Mouse (Mus musculus): ENCODE data around the gene Pabpc6. TPM values are rescaled to one million over a fixed set of nuclear protein-coding genes. Genes with fewer than 3 reads are reported as not detected.

The Pabpc6 gene
- not detected in 2 replicates for polyA plus RNA-seq (2014; fragmentation: Nextera tagmentation; extraction: Ambion mirVana)

DNA sequence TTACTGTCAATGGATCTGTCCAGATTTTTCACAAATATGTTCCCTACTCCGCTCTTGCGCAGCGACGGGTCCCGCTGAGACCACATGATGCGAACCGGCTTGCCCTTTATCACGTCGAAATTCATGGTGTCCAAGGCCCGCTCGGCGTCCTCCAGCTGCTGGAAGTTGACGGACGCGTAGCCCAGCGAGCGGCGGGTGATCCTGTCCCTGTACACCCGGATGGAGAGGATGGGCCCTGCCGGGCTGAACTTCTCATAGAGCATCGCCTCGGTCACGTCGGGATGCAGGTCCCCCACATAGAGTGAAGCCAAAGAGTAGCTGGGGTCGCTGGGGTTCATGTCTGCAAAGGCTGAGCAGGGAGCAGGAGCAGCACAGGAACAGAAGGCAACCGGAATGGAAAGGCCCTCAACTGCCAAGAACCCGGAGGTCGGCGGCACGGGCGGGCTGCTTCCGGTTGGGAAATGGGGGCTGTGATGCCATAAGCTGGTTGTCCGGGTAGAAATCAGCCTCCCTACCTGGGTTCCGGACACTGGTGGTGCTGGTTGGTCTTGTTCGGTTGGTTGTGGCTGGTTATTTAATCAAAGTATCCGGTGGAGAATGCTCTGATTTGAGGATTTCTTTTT is at the start of gene Pabpc6:
Gene Pabpc6, minus strand, starts transcription at position 435 of the 623 bp plus-strand sequence.
- WGBS: 93% methylated on average over 36 of the region's 36 CpGs
- no peak within 1 kb of the TSS for H3K9ac ChIP-seq (ENCODE audit: low read length)
- H3K4me1 ChIP-seq (ENCODE audit: control insufficient read depth, insufficient read depth, low read length): no peaks in the 10 kb centered on the region
- no peaks in the 10 kb centered on the region for H3K36me3 ChIP-seq (ENCODE audit: control insufficient read depth, insufficient read depth, low read length)
- no peak for ATAC-seq (ENCODE audit: insufficient read depth, low FRiP score, low TSS enrichment)
- no peaks in the 10 kb centered on the region for H3K9me3 ChIP-seq (ENCODE audit: control insufficient read depth, low read length)
- no peaks in the 10 kb centered on the region for H3K27me3 ChIP-seq (ENCODE audit: control insufficient read depth, insufficient read depth, low read length)
- H3K4me2 ChIP-seq (ENCODE audit: low read depth): no peak within 1 kb of the TSS
- no peak within 1 kb of the TSS for H3K4me3 ChIP-seq (ENCODE audit: low read depth, low read length)
- no peak for DNase-seq (ENCODE audit: low spot score)
- no peak within 1 kb of the TSS for H3K27ac ChIP-seq (ENCODE audit: low read depth, low read length)

- Histone ChIP-seq H3K27ac (ENCODE audit: low read depth, low read length) (no peak overlapping the region), H3K9me3 (ENCODE audit: control insufficient read depth, low read length) (no peaks in the 10 kb centered on the region), H3K9ac (ENCODE audit: low read length) (no peak overlapping the region), H3K27me3 (ENCODE audit: control insufficient read depth, insufficient read depth, low read length) (no peaks in the 10 kb centered on the region), H3K4me3 (ENCODE audit: low read depth, low read length) (no peak overlapping the region), H3K4me1 (ENCODE audit: control insufficient read depth, insufficient read depth, low read length) (no peaks in the 10 kb centered on the region), H3K36me3 (ENCODE audit: control insufficient read depth, insufficient read depth, low read length) (no peaks in the 10 kb centered on the region), H3K4me2 (ENCODE audit: low read depth) (no peak overlapping the region)
- WGBS: 92% methylated on average over 6 of the region's 6 CpGs
- ATAC-seq (ENCODE audit: insufficient read depth, low FRiP score, low TSS enrichment) (no peak), DNase-seq (ENCODE audit: low spot score) (no peak)
Measured at GRCm38 (mm10) chr17:9710910-9711309, 41.4 kb upstream of the Pabpc6 start.

- no peak for ATAC-seq (ENCODE audit: insufficient read depth, low FRiP score, low TSS enrichment)
- no peak for DNase-seq (ENCODE audit: low spot score)
- Histone ChIP-seq H3K9me3 (ENCODE audit: control insufficient read depth, low read length) (no peaks in the 10 kb centered on the region), H3K27me3 (ENCODE audit: control insufficient read depth, insufficient read depth, low read length) (no peaks in the 10 kb centered on the region), H3K4me3 (ENCODE audit: low read depth, low read length) (no peak overlapping the region), H3K27ac (ENCODE audit: low read depth, low read length) (no peak overlapping the region), H3K4me2 (ENCODE audit: low read depth) (no peak overlapping the region), H3K4me1 (ENCODE audit: control insufficient read depth, insufficient read depth, low read length) (no peaks in the 10 kb centered on the region), H3K36me3 (ENCODE audit: control insufficient read depth, insufficient read depth, low read length) (no peaks in the 10 kb centered on the region), H3K9ac (ENCODE audit: low read length) (no peak overlapping the region)
- WGBS: 93% methylated on average over 3 of the region's 3 CpGs
Measured at GRCm38 (mm10) chr17:9708888-9709287, 39.4 kb upstream of the Pabpc6 start.

GRCm38 (mm10) chr17:9707356-9707755 is 37.8 kb upstream of the Pabpc6 start:
- H3K9ac ChIP-seq (ENCODE audit: low read length): no peak overlapping the region
- DNase-seq (ENCODE audit: low spot score): no peak
- no peak overlapping the region for H3K4me3 ChIP-seq (ENCODE audit: low read depth, low read length)
- H3K9me3 ChIP-seq (ENCODE audit: control insufficient read depth, low read length): no peaks in the 10 kb centered on the region
- ATAC-seq (ENCODE audit: insufficient read depth, low FRiP score, low TSS enrichment): no peak
- H3K27ac ChIP-seq (ENCODE audit: low read depth, low read length): no peak overlapping the region
- no peaks in the 10 kb centered on the region for H3K27me3 ChIP-seq (ENCODE audit: control insufficient read depth, insufficient read depth, low read length)
- H3K4me1 ChIP-seq (ENCODE audit: control insufficient read depth, insufficient read depth, low read length): no peaks in the 10 kb centered on the region
- no peaks in the 10 kb centered on the region for H3K36me3 ChIP-seq (ENCODE audit: control insufficient read depth, insufficient read depth, low read length)
- H3K4me2 ChIP-seq (ENCODE audit: low read depth): no peak overlapping the region
- 88% methylated on average over 1 of the region's 1 CpGs for WGBS

DNA sequence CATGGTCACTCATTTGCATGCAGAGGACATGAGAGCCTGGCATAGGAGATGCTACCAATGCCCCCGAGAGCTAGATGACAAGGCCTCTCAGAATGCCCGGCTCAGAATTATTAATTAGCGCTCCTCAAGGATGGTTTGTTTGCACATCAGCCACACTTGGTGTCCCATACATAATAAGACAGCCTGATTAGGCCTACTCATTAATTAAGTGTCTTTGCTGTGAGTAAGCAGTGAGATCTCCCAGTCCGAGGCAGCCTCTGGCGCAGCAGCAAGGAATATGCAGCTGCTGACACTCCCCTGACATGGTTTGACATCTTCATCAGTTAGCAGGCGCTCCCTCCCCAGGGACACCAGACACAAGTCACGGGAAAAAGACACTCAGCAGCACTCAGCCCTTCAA is 28.2 kb upstream of the Pabpc6 start:
- Histone ChIP-seq H3K36me3 (ENCODE audit: control insufficient read depth, insufficient read depth, low read length) (no peaks in the 10 kb centered on the region), H3K9me3 (ENCODE audit: control insufficient read depth, low read length) (no peaks in the 10 kb centered on the region), H3K4me2 (ENCODE audit: low read depth) (no peak overlapping the region), H3K9ac (ENCODE audit: low read length) (no peak overlapping the region), H3K4me1 (ENCODE audit: control insufficient read depth, insufficient read depth, low read length) (no peaks in the 10 kb centered on the region), H3K27me3 (ENCODE audit: control insufficient read depth, insufficient read depth, low read length) (no peaks in the 10 kb centered on the region), H3K27ac (ENCODE audit: low read depth, low read length) (no peak overlapping the region), H3K4me3 (ENCODE audit: low read depth, low read length) (no peak overlapping the region)
- no peak for DNase-seq (ENCODE audit: low spot score)
- ATAC-seq (ENCODE audit: insufficient read depth, low FRiP score, low TSS enrichment): no peak
- 76% methylated on average over 7 of the region's 7 CpGs for WGBS

GRCm38 (mm10) chr17:9691251-9691650 is 21.7 kb upstream of the Pabpc6 start:
- no peak overlapping the region for H3K27ac ChIP-seq (ENCODE audit: low read depth, low read length)
- no peak for DNase-seq (ENCODE audit: low spot score)
- H3K36me3 ChIP-seq (ENCODE audit: control insufficient read depth, insufficient read depth, low read length): no peaks in the 10 kb centered on the region
- 82% methylated on average over 4 of the region's 4 CpGs for WGBS
- no peaks in the 10 kb centered on the region for H3K27me3 ChIP-seq (ENCODE audit: control insufficient read depth, insufficient read depth, low read length)
- no peak overlapping the region for H3K9ac ChIP-seq (ENCODE audit: low read length)
- H3K9me3 ChIP-seq (ENCODE audit: control insufficient read depth, low read length): no peaks in the 10 kb centered on the region
- ATAC-seq (ENCODE audit: insufficient read depth, low FRiP score, low TSS enrichment): no peak
- no peak overlapping the region for H3K4me3 ChIP-seq (ENCODE audit: low read depth, low read length)
- no peaks in the 10 kb centered on the region for H3K4me1 ChIP-seq (ENCODE audit: control insufficient read depth, insufficient read depth, low read length)
- no peak overlapping the region for H3K4me2 ChIP-seq (ENCODE audit: low read depth)

GRCm38 (mm10) chr17:9683539-9684155 is 14.1 kb upstream of the Pabpc6 start:
- DNase-seq (ENCODE audit: low spot score) (no peak), ATAC-seq (ENCODE audit: insufficient read depth, low FRiP score, low TSS enrichment) (no peak)
- H3K9me3 ChIP-seq (ENCODE audit: control insufficient read depth, low read length): no peaks in the 10 kb centered on the region
- no peak overlapping the region for H3K4me2 ChIP-seq (ENCODE audit: low read depth)
- no peak overlapping the region for H3K27ac ChIP-seq (ENCODE audit: low read depth, low read length)
- H3K27me3 ChIP-seq (ENCODE audit: control insufficient read depth, insufficient read depth, low read length): no peaks in the 10 kb centered on the region
- WGBS: 73% methylated on average over 4 of the region's 4 CpGs
- H3K36me3 ChIP-seq (ENCODE audit: control insufficient read depth, insufficient read depth, low read length): no peaks in the 10 kb centered on the region
- peaks cover 3% of the 10 kb centered on the region; the same call in 1 of the 2 replicates for H3K4me1 ChIP-seq (ENCODE audit: control insufficient read depth, insufficient read depth, low read length)
- H3K4me3 ChIP-seq (ENCODE audit: low read depth, low read length): no peak overlapping the region
- H3K9ac ChIP-seq (ENCODE audit: low read length): no peak overlapping the region

DNA sequence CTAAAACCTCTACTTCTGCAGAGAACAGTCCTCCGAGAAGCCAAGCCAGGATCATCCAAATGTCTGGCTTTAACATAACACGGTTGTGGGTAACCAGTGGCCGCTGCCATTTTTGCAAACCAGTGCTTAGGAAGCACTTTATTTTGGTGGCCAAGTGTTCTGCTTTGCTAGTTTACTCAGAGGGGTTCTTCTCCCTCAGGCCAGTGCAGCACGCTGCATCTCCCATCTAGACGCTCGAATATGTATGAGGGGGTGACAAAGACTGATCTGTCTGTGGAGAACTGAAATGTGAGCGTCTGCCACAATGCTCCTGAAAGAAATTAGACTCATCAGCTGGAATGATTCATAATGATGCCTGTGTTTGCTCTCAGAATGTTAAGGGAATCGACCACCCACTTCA is 11.2 kb upstream of the Pabpc6 start:
- H3K36me3 ChIP-seq (ENCODE audit: control insufficient read depth, insufficient read depth, low read length): no peaks in the 10 kb centered on the region
- no peak overlapping the region for H3K9ac ChIP-seq (ENCODE audit: low read length)
- 48% methylated on average over 8 of the region's 8 CpGs for whole genome bisulfite sequencing
- no peaks in the 10 kb centered on the region for H3K9me3 ChIP-seq (ENCODE audit: control insufficient read depth, low read length)
- peaks cover 3% of the 10 kb centered on the region; the same call in 1 of the 2 replicates for H3K4me1 ChIP-seq (ENCODE audit: control insufficient read depth, insufficient read depth, low read length)
- no peak overlapping the region for H3K4me2 ChIP-seq (ENCODE audit: low read depth)
- H3K27me3 ChIP-seq (ENCODE audit: control insufficient read depth, insufficient read depth, low read length): no peaks in the 10 kb centered on the region
- H3K4me3 ChIP-seq (ENCODE audit: low read depth, low read length): no peak overlapping the region
- no peak for ATAC-seq (ENCODE audit: insufficient read depth, low FRiP score, low TSS enrichment)
- peak; percentile 28 for DNase-seq (ENCODE audit: low spot score)
- 0 out of 2 replicates have a peak overlapping the region, but pooled peaks have one; percentile 11 for H3K27ac ChIP-seq (ENCODE audit: low read depth, low read length)

- no peaks in the 10 kb centered on the region for H3K27me3 ChIP-seq (ENCODE audit: control insufficient read depth, insufficient read depth, low read length)
Measured at GRCm38 (mm10) chr17:9675175-9675789, 5.8 kb upstream of the Pabpc6 start.

More at GRCm38 (mm10) chr17:9675175-9675789, 5.8 kb upstream of the Pabpc6 start:
- DNase-seq (ENCODE audit: low spot score): no peak
- no peaks in the 10 kb centered on the region for H3K4me1 ChIP-seq (ENCODE audit: control insufficient read depth, insufficient read depth, low read length)
- H3K9ac ChIP-seq (ENCODE audit: low read length): no peak overlapping the region
- no peaks in the 10 kb centered on the region for H3K9me3 ChIP-seq (ENCODE audit: control insufficient read depth, low read length)
- no peaks in the 10 kb centered on the region for H3K36me3 ChIP-seq (ENCODE audit: control insufficient read depth, insufficient read depth, low read length)
- no peak overlapping the region for H3K4me2 ChIP-seq (ENCODE audit: low read depth)
- 79% methylated on average over 6 of the region's 6 CpGs for WGBS
- H3K27ac ChIP-seq (ENCODE audit: low read depth, low read length): no peak overlapping the region
- H3K4me3 ChIP-seq (ENCODE audit: low read depth, low read length): no peak overlapping the region
- ATAC-seq (ENCODE audit: insufficient read depth, low FRiP score, low TSS enrichment): no peak
